16 mouse cellular contexts compared by ENCODE assay signal in the genomic region with DNA sequence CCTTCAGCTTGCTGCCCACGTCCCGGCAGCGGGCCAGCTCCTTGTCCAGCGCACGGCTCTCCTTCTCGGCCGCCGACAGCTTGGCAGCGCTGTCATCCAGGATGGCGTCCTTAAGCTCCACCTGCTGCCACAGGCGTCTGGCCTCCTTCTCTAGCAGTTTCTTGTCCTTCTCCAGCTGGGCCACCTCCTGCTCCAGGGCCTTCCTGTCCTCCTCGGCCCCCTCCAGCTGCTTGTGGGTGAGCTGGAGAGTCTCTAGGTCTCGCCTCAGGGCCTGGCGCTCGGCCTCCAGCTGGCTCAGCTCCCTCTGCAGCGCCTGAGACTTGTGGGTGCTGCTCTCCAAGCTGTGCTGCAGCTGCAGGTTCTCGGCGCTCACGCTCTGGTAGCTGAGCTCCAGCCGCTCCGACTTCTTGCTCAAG. TPM values are rescaled to one million over a fixed set of nuclear protein-coding genes. Genes with fewer than 3 reads are reported as not detected.
DNase-seq lines count a peak whose midpoint lies in the region; ATAC-seq and TF ChIP-seq lines count a peak whose summit lies in the region.
"Had no signal": no experiment of that assay in that cellular context is flagged by ENCODE, and none has a peak within 500 bp of the region (broad histone marks: within the 10 kb centered on the region; RNA-seq: fewer than 3 reads in every experiment).

No protein-coding gene starts in this region.

- no peaks in the 10 kb centered on the region for H3K36me3 ChIP-seq in stomach, embryonic 16.5 days (ENCODE audit: control insufficient read depth, insufficient read depth, low read length)
- no peaks in the 10 kb centered on the region for H3K36me3 ChIP-seq in stomach, postnatal 0 days (ENCODE audit: control insufficient read depth, insufficient read depth, low read length)
- H3K36me3 ChIP-seq in liver, embryonic 11.5 days (ENCODE audit: control insufficient read depth, insufficient read depth, low read length) = peaks cover 20% of the 10 kb centered on the region
- peaks cover 18% of the 10 kb centered on the region for H3K36me3 ChIP-seq in heart, embryonic 10.5 days

- ATAC-seq in stomach, embryonic 16.5 days (ENCODE audit: insufficient read depth, low FRiP score) = peak; percentile 12; the same call in 1 of the 2 replicates
- ATAC-seq in stomach, postnatal 0 days (ENCODE audit: low FRiP score, low TSS enrichment) = no peak
- ATAC-seq in liver, embryonic 11.5 days (replicated peaks; ENCODE audit: low FRiP score) = no peak

- H3K27me3 ChIP-seq in stomach, embryonic 16.5 days (ENCODE audit: control insufficient read depth, insufficient read depth, low read length) = no peaks in the 10 kb centered on the region
- H3K27me3 ChIP-seq in stomach, postnatal 0 days (ENCODE audit: control insufficient read depth, insufficient read depth, low read length) = no peaks in the 10 kb centered on the region
- H3K27me3 ChIP-seq in liver, embryonic 11.5 days (replicated peaks; ENCODE audit: control insufficient read depth, insufficient read depth, low read length) = no peaks in the 10 kb centered on the region
- H3K27me3 ChIP-seq in heart, embryonic 10.5 days (ENCODE audit: insufficient read depth, poor library complexity, severe bottlenecking) = peaks cover 98% of the 10 kb centered on the region
- H3K27me3 ChIP-seq: liver, embryonic 15.5 days had no signal

- H3K27ac ChIP-seq in stomach, embryonic 16.5 days (ENCODE audit: low read length) = no peak overlapping the region
- H3K27ac ChIP-seq in stomach, postnatal 0 days (replicated peaks) = no peak overlapping the region
- no peak overlapping the region for H3K27ac ChIP-seq in liver, embryonic 11.5 days (ENCODE audit: low read depth, low read length)
- H3K27ac ChIP-seq in heart, embryonic 10.5 days = no peak overlapping the region
- H3K27ac ChIP-seq: liver, embryonic 15.5 days; midbrain, embryonic 10.5 days had no signal

- H3K9me3 ChIP-seq in stomach, embryonic 16.5 days (replicated peaks; ENCODE audit: control insufficient read depth, low read length) = no peaks in the 10 kb centered on the region
- no peaks in the 10 kb centered on the region for H3K9me3 ChIP-seq in stomach, postnatal 0 days (ENCODE audit: control insufficient read depth, low read length)
- H3K9me3 ChIP-seq in liver, embryonic 11.5 days (ENCODE audit: control insufficient read depth, low read length) = no peaks in the 10 kb centered on the region
- H3K9me3 ChIP-seq in heart, embryonic 10.5 days = no peaks in the 10 kb centered on the region
- H3K9me3 ChIP-seq: heart, embryonic 12.5 days; liver, embryonic 15.5 days; midbrain, embryonic 10.5 days had no signal

- no peak overlapping the region for H3K9ac ChIP-seq in stomach, embryonic 16.5 days (ENCODE audit: low read length)
- H3K9ac ChIP-seq in stomach, postnatal 0 days (ENCODE audit: low read length) = no peak overlapping the region
- H3K9ac ChIP-seq in liver, embryonic 11.5 days (ENCODE audit: low read depth, low read length) = no peak overlapping the region
- H3K9ac ChIP-seq: heart, embryonic 12.5 days; liver, embryonic 15.5 days had no signal

- peak; percentile 96 for DNase-seq in heart, adult 11 months
- no peak for DNase-seq in heart, adult 9 months (ENCODE audit: low spot score in 2 of 2)
- DNase-seq in stomach, postnatal 0 days (ENCODE audit: low spot score) = no peak
- peak; percentile 46 to 61 for DNase-seq in cerebellum, postnatal 36 days
- no peak for DNase-seq in liver, embryonic 11.5 days (ENCODE audit: low spot score)
- DNase-seq in heart, embryonic 10.5 days (ENCODE audit: low spot score) = no peak
- DNase-seq: adrenal gland, postnatal 14 days; B cell, adult 2 months; heart, postnatal 4 days; kidney, postnatal 14 days; right cerebral cortex, postnatal 14 days; thymus, postnatal 36 days had no signal

- H3K4me2 ChIP-seq in stomach, embryonic 16.5 days (ENCODE audit: low read depth, low read length) = no peak overlapping the region
- H3K4me2 ChIP-seq in stomach, postnatal 0 days (replicated peaks; ENCODE audit: low read depth) = no peak overlapping the region
- H3K4me2 ChIP-seq in liver, embryonic 11.5 days = no peak overlapping the region
- H3K4me2 ChIP-seq: heart, embryonic 12.5 days; liver, embryonic 15.5 days had no signal

- 82% methylated on average over 21 of the region's 21 CpGs for WGBS in stomach, embryonic 16.5 days
- 85% methylated on average over 21 of the region's 21 CpGs for WGBS in stomach, postnatal 0 days
- 89% methylated on average over 21 of the region's 21 CpGs for WGBS in liver, embryonic 11.5 days
- WGBS in heart, embryonic 10.5 days = 94% methylated on average over 21 of the region's 21 CpGs

- TF ChIP-seq EP300 in stomach, postnatal 0 days (optimal IDR thresholded peaks at IDR 0.05) = no peak

- TF ChIP-seq CTCF in stomach, postnatal 0 days (IDR thresholded peaks at IDR 0.05; ENCODE audit: low read depth) = no peak

- H3K4me1 ChIP-seq in stomach, embryonic 16.5 days (ENCODE audit: control insufficient read depth, insufficient read depth, low read length) = no peaks in the 10 kb centered on the region
- H3K4me1 ChIP-seq in stomach, postnatal 0 days (replicated peaks; ENCODE audit: control insufficient read depth, insufficient read depth) = no peaks in the 10 kb centered on the region
- no peaks in the 10 kb centered on the region for H3K4me1 ChIP-seq in liver, embryonic 11.5 days (replicated peaks; ENCODE audit: control insufficient read depth, insufficient read depth, low read length)
- 0 out of 2 replicates have a peak, but pooled peaks cover 1% of the 10 kb centered on the region for H3K4me1 ChIP-seq in heart, embryonic 10.5 days
- H3K4me1 ChIP-seq: heart, embryonic 12.5 days; liver, embryonic 15.5 days; midbrain, embryonic 10.5 days had no signal

- no peak overlapping the region for H3K4me3 ChIP-seq in stomach, embryonic 16.5 days (replicated peaks; ENCODE audit: low read length)
- H3K4me3 ChIP-seq in stomach, postnatal 0 days (ENCODE audit: low read depth, low read length) = no peak overlapping the region
- H3K4me3 ChIP-seq in liver, embryonic 11.5 days (ENCODE audit: low read depth, low read length) = no peak overlapping the region
- H3K4me3 ChIP-seq in heart, embryonic 10.5 days = no peak overlapping the region
- H3K4me3 ChIP-seq: heart, embryonic 12.5 days; liver, embryonic 15.5 days; midbrain, embryonic 10.5 days had no signal

RNA-seq across cellular contexts. Expression of gene Gpr68, which starts 36.9 kb away (rescaled TPM):
- 0.85 and 0.97 TPM in 2 replicates for polyA plus RNA-seq in stomach, embryonic 16.5 days (2015; fragmentation: Nextera tagmentation; extraction: Ambion mirVana)
- 0.44 and 0.48 TPM in 2 replicates for polyA plus RNA-seq in stomach, postnatal 0 days (2015; fragmentation: Nextera tagmentation; extraction: Ambion mirVana)
- polyA plus RNA-seq in liver, embryonic 11.5 days (2014; fragmentation: Nextera tagmentation; extraction: Ambion mirVana) = 0.10 and 0.17 TPM in 2 replicates
- 2.5 and 5.9 TPM in 2 replicates for polyA plus RNA-seq in heart, embryonic 10.5 days (2016; fragmentation: Nextera tagmentation; extraction: Ambion mirVana)

Comparison
In these comparisons a context has a peak if more than half of its experiments do, and no peak if none do; other contexts are left out.
1. DNase-seq: peak in heart, adult 11 months (single experiment) and cerebellum, postnatal 36 days (2 of 2); none in heart, adult 9 months (0 of 2), stomach, postnatal 0 days (single experiment), liver, embryonic 11.5 days (single experiment) and heart, embryonic 10.5 days (single experiment).